Mouse (Mus musculus): ENCODE measurements around the gene Slc26a3.

- no peak for TF ChIP-seq POLR2A (IDR thresholded peaks at IDR 0.05; ENCODE audit: low read depth, low read length)
- TF ChIP-seq CTCF (IDR thresholded peaks at IDR 0.05; ENCODE audit: extremely low read depth, insufficient read depth, insufficient read length, insufficient replicate concordance), result no peak
Measured at GRCm38 (mm10) chr12:31387303-31387702, 3.4 kb upstream of the Slc26a3 start.
